Mouse (Mus musculus): Measurements from ENCODE around the gene Ism2. TPM values are rescaled to one million over a fixed set of nuclear protein-coding genes. Genes with fewer than 3 reads are reported as not detected.

The Ism2 gene
- polyA plus RNA-seq, 1 experiment from 2014 or later: 1.0 TPM

Small RNA genes lying within 50 kb of the gene (microRNA-seq; reads per million reads assigned to microRNA genes)
- not detected for gene Gm47293

Other genes starting within 250 kb of the Ism2 start
- gene Ngb, start 197.2 kb downstream of the Ism2 start, polyA plus RNA-seq (2016; fragmentation: Nextera tagmentation; extraction: Ambion mirVana): 0.66 and 0.69 TPM in 2 replicates
- 25.5 and 25.7 TPM in 2 replicates for gene Gstz1, start 152.5 kb downstream of the Ism2 start, polyA plus RNA-seq (2016; fragmentation: Nextera tagmentation; extraction: Ambion mirVana)
- 16.3 and 17.5 TPM in 2 replicates for gene Pomt2, start 151.7 kb downstream of the Ism2 start, polyA plus RNA-seq (2016; fragmentation: Nextera tagmentation; extraction: Ambion mirVana)
- gene Samd15, start 100.0 kb downstream of the Ism2 start, polyA plus RNA-seq (2016; fragmentation: Nextera tagmentation; extraction: Ambion mirVana): 1.1 and 1.9 TPM in 2 replicates
- gene Tmed8, start 99.3 kb downstream of the Ism2 start, polyA plus RNA-seq (2016; fragmentation: Nextera tagmentation; extraction: Ambion mirVana): 5.6 and 6.0 TPM in 2 replicates
- 1.2 and 1.8 TPM in 2 replicates for gene Noxred1, start 61.0 kb downstream of the Ism2 start, polyA plus RNA-seq (2016; fragmentation: Nextera tagmentation; extraction: Ambion mirVana)
- gene Vipas39, start 33.4 kb downstream of the Ism2 start, polyA plus RNA-seq (2016; fragmentation: Nextera tagmentation; extraction: Ambion mirVana): 62.1 and 62.2 TPM in 2 replicates
- 188 and 195 TPM in 2 replicates for gene Ahsa1, start 33.2 kb downstream of the Ism2 start, polyA plus RNA-seq (2016; fragmentation: Nextera tagmentation; extraction: Ambion mirVana)
- gene Sptlc2, start 88.7 kb upstream of the Ism2 start, polyA plus RNA-seq (2016; fragmentation: Nextera tagmentation; extraction: Ambion mirVana): 54.8 and 65.2 TPM in 2 replicates
- 281 and 287 TPM in 2 replicates for gene Slirp, start 144.2 kb upstream of the Ism2 start, polyA plus RNA-seq (2016; fragmentation: Nextera tagmentation; extraction: Ambion mirVana)
- 51.2 and 55.2 TPM in 2 replicates for gene Alkbh1, start 144.3 kb upstream of the Ism2 start, polyA plus RNA-seq (2016; fragmentation: Nextera tagmentation; extraction: Ambion mirVana)
- 152 and 155 TPM in 2 replicates for gene Snw1, start 172.6 kb upstream of the Ism2 start, polyA plus RNA-seq (2016; fragmentation: Nextera tagmentation; extraction: Ambion mirVana)
- not detected in 2 replicates for gene Gm5788, start 195.0 kb upstream of the Ism2 start, polyA plus RNA-seq (2016; fragmentation: Nextera tagmentation; extraction: Ambion mirVana)
- gene Gm8300, start 214.6 kb upstream of the Ism2 start, polyA plus RNA-seq (2016; fragmentation: Nextera tagmentation; extraction: Ambion mirVana): not detected in 2 replicates